Mouse (Mus musculus) hindbrain, postnatal 0 days (tissue): ENCODE data around the gene Vwa8. TPM values are rescaled to one million over a fixed set of nuclear protein-coding genes. Genes with fewer than 3 reads are reported as not detected.

Source experiments
- ATAC-seq: fragments of 200-750 bp; cut with Nextera tagmentation; 2 replicates; pipeline ENCODE4 v1.8.0; 2017; ENCODE audit warnings: mild to moderate bottlenecking, moderate TSS enrichment, moderate library complexity
- DNase-seq: peaks from one replicate; pipeline ENCODE4 v3.0.0-alpha.2; 2015; ENCODE audit warnings: low spot score
- H3K27ac ChIP-seq: fragments of 300-500 bp; sonication (generic); 2 replicates; pipeline ENCODE4 v1.5.1; 2014; ENCODE audit warnings: mild to moderate bottlenecking
- H3K27me3 ChIP-seq: fragments of 300-500 bp; sonication (generic); 2 replicates; pipeline ENCODE4 v1.6.1; 2014; ENCODE audit warnings: low read length, mixed read lengths; ENCODE audit not compliant: insufficient read depth
- H3K36me3 ChIP-seq: fragments of 300-500 bp; sonication (generic); 2 replicates; pipeline ENCODE4 v1.6.1; 2014; ENCODE audit warnings: low read length, mixed read lengths; ENCODE audit not compliant: insufficient read depth
- H3K4me1 ChIP-seq: fragments of 300-500 bp; sonication (generic); 2 replicates; pipeline ENCODE4 v1.6.1; 2014; ENCODE audit warnings: antibody characterized with exemption, low read length, mixed read lengths; ENCODE audit not compliant: insufficient read depth
- H3K4me2 ChIP-seq: fragments of 300-500 bp; sonication (generic); 2 replicates; pipeline ENCODE4 v1.6.1; 2014; ENCODE audit warnings: low read depth, mild to moderate bottlenecking, low read length, moderate library complexity, mixed read lengths
- H3K4me3 ChIP-seq: fragments of 300-500 bp; sonication (generic); 2 replicates; pipeline ENCODE4 v1.5.1; 2014; ENCODE audit warnings: low read length
- H3K9ac ChIP-seq: fragments of 300-500 bp; sonication (generic); replicated peaks from 2 replicates; pipeline ENCODE4 v1.6.1; 2014; ENCODE audit warnings: mild to moderate bottlenecking, low read length, moderate library complexity, mixed read lengths
- H3K9me3 ChIP-seq: fragments of 300-500 bp; sonication (generic); 2 replicates; pipeline ENCODE4 v1.6.1; 2016; ENCODE audit warnings: low read length, mixed read lengths
- CTCF ChIP-seq: IDR thresholded peaks from 2 replicates; pipeline ENCODE4 v1.5.1; 2016; ENCODE audit warnings: antibody characterized with exemption, control low read depth, low read depth
- WGBS: fragments of 180-500 bp; shearing (Covaris S2); extraction: QIAGEN DNeasy Blood & Tissue Kit; methylation state at CpG from one replicate; pipeline ENCODE4 v1.1.7; 2014; 5-methylcytosine and 5-hydroxymethylcytosine counted together
- polyA plus RNA-seq: library from polyadenylated mRNA; unstranded; fragments of >200 nt; fragmentation: Nextera tagmentation; extraction: Ambion mirVana; gene quantifications from 2 replicates; pipeline ENCODE4 v1.2.1, GENCODE M21; 2015
- total RNA-seq: library from RNA; depleted of rRNA; stranded (reverse); fragments of >200 nt; gene quantifications from 2 replicates; pipeline ENCODE4 v1.2.3, GENCODE M21; 2014

Gene Vwa8
- total and polyA plus RNA-seq, 2 experiments from 2014 or later: 9.6 to 20.8 TPM

DNA sequence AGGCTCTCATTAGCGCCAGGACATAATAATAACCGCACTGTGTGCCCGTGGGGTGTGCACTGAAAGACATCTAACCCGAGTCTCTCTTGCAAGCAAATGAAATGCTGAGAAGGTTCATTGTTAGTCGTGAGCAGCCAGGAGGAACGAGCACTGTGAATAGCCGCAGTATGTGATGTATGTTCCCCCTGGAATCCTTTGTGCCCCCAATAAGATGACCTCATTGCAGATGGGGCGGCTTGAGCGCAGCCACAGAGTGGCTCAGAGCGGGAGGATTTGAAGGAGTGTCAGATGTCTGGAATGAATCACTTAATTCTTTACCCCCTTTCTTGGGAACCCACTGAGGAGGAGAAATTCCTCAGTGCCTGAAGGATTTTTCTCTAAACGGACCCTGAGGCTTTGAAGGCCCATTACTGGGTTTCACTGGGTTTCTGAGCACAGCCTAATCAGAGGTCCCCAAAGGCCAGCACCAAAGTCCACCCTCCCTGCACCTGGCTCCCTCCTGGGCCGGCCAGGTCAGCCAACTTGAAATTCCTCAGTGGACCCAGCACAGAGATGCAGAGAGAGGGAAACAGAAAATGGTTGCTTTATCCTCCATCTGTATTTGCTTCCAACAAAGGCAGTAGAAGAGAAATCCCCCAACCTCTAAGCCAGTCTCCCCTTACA, 354.8 kb downstream of the Vwa8 start:
- 12% methylated on average over 12 of the region's 12 CpGs for WGBS
- Histone ChIP-seq H3K27ac (peak overlapping the region; percentile 74), H3K4me3 (no peak overlapping the region), H3K4me2 (no peak overlapping the region), H3K36me3 (no peaks in the 10 kb centered on the region), H3K9ac (no peak overlapping the region), H3K9me3 (no peaks in the 10 kb centered on the region), H3K4me1 (peaks cover 8% of the 10 kb centered on the region), H3K27me3 (no peaks in the 10 kb centered on the region)
- DNase-seq: peak; percentile 71
- no peak for TF ChIP-seq CTCF
- ATAC-seq: peak; percentile 86

DNA sequence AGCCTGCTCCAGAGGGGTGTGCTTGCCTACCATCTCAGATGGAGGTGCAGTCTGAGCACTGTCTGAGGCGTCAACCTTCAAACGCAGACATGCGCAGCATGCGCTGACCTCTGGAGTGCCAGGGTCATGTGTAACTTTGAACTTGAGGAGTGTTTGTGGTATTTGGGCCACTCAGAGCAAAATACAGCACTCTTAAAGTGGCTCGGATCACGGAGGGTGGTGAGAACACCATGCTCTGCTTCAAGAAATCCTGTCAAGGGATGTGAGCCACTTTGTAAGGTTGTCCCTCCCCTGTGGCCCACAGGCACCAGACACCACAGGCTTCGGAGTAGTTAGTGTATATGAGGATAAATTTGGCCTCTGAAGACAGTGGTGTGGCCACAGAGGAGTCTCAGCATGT, 356.0 kb downstream of the Vwa8 start:
- 90% methylated on average over 7 of the region's 7 CpGs for WGBS
- Histone ChIP-seq H3K36me3 (no peaks in the 10 kb centered on the region), H3K27ac (no peak overlapping the region), H3K4me2 (no peak overlapping the region), H3K9me3 (no peaks in the 10 kb centered on the region), H3K4me1 (peaks cover 8% of the 10 kb centered on the region), H3K9ac (no peak overlapping the region), H3K27me3 (no peaks in the 10 kb centered on the region), H3K4me3 (no peak overlapping the region)
- TF ChIP-seq CTCF: no peak
- DNase-seq (no peak), ATAC-seq (no peak)

DNA sequence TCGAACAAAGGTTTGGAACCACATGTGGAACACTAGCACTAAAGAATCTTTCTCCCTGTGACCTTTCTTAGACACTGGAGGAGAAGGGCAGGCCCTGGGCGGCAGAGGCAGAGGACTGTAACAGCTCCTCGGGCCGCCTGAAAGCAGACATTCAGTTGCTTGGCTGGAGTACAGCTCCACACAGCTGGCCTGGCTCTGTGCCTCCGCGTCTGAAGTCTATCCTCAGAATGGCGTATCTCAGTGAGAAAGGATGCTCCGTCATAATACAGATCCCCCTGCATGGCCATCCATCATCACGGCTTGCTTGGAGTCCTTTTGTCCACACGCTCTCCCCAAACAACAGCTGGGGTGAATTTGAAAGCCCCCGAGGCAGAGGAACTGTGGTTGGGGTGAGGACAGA, 357.4 kb downstream of the Vwa8 start:
- DNase-seq (peak; percentile 83), ATAC-seq (peak; percentile 84)
- Histone ChIP-seq H3K4me2 (no peak overlapping the region), H3K9me3 (no peaks in the 10 kb centered on the region), H3K4me3 (no peak overlapping the region), H3K36me3 (no peaks in the 10 kb centered on the region), H3K27me3 (no peaks in the 10 kb centered on the region), H3K27ac (no peak overlapping the region; the same call in 1 of the 2 replicates), H3K4me1 (peaks cover 8% of the 10 kb centered on the region), H3K9ac (no peak overlapping the region)
- no peak for TF ChIP-seq CTCF
- WGBS: 18% methylated on average over 11 of the region's 11 CpGs

DNA sequence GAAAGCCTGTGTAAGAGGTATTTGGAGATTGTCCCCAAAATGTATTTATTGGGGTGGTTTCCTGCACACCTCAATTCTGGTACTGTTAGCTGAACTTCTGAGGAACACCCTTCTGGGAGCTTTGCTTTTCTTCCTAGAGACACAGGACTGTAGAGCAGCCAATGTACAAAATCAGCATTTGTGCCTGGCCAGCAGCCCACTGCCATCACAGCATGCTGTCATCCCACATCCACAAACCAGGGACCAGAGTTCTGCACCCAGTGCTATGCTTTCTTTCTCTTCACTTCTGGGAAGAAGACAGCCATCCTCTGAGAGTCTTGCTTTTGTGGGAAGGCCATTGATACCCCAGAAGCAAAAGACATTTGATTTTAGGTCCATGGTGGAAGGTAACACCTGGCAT, 359.6 kb downstream of the Vwa8 start:
- no peaks in the 10 kb centered on the region for H3K27me3 ChIP-seq
- H3K36me3 ChIP-seq: no peaks in the 10 kb centered on the region
- H3K9me3 ChIP-seq: no peaks in the 10 kb centered on the region
- TF ChIP-seq CTCF: no peak
- peaks cover 4% of the 10 kb centered on the region; the same call in 1 of the 2 replicates for H3K4me1 ChIP-seq
- H3K9ac ChIP-seq: no peak overlapping the region
- H3K4me2 ChIP-seq: no peak overlapping the region
- no peak for DNase-seq
- ATAC-seq: no peak
- H3K27ac ChIP-seq: no peak overlapping the region
- no peak overlapping the region for H3K4me3 ChIP-seq

DNA sequence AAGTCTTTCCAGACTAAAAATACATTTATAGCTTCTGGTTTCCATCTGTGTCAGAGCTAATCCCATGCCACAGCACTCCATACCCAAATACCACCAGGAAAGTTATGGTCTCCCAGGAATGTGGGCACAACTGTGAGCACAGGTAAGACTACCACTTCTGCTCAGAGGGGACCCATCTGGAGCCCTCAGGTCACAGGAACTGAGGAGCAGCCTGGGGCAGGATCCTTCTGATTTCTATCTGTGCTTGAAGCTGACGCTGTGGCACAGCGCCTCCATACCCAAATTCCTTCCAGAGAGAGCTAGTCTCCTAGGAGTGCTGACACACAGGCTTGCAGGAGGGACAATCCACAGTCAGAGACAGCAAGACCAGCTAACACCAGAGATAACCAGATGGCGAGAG, 361.0 kb downstream of the Vwa8 start:
- Histone ChIP-seq H3K4me1 (peaks cover 4% of the 10 kb centered on the region; the same call in 1 of the 2 replicates), H3K36me3 (no peaks in the 10 kb centered on the region), H3K4me3 (no peak overlapping the region), H3K27me3 (no peaks in the 10 kb centered on the region), H3K4me2 (no peak overlapping the region), H3K27ac (no peak overlapping the region), H3K9ac (no peak overlapping the region), H3K9me3 (no peaks in the 10 kb centered on the region)
- DNase-seq (no peak), ATAC-seq (no peak)
- WGBS: 76% methylated on average over 3 of the region's 3 CpGs
- TF ChIP-seq CTCF: no peak

DNA sequence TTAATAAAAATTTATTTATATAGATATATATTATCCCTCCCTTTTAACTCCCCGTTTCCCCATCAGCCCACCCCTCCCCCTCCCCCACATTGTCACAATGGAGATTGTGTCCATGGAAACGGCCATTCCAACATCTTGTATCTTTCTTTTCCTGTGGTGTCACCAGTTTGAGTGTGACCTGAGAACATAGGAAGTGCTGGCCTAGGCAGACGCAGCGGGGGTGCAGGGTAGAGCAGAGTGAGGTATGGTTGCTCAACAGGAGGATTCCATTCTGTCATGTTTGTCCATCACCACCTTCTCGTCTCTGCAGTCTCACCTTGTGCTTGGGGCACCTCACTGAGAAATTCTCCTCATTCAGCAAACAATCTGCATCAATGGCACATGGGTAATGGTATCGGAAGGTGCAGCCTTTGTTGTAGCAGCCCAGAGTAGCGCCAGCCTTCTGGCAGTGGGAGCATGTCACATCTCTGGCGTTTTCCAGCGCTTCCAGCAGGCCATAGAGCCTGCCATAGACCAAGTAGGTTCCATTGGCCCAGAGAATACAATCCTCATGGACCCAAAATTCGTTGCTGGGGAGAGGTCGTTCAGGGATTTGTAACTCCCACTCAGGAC, 363.6 kb downstream of the Vwa8 start:
- Histone ChIP-seq H3K36me3 (no peaks in the 10 kb centered on the region), H3K27ac (no peak overlapping the region), H3K9ac (no peak overlapping the region), H3K27me3 (no peaks in the 10 kb centered on the region), H3K4me2 (no peak overlapping the region), H3K4me1 (no peaks in the 10 kb centered on the region), H3K9me3 (no peaks in the 10 kb centered on the region), H3K4me3 (no peak overlapping the region)
- TF ChIP-seq CTCF: no peak
- ATAC-seq: no peak
- 77% methylated on average over 11 of the region's 11 CpGs for WGBS
- DNase-seq: no peak

DNA sequence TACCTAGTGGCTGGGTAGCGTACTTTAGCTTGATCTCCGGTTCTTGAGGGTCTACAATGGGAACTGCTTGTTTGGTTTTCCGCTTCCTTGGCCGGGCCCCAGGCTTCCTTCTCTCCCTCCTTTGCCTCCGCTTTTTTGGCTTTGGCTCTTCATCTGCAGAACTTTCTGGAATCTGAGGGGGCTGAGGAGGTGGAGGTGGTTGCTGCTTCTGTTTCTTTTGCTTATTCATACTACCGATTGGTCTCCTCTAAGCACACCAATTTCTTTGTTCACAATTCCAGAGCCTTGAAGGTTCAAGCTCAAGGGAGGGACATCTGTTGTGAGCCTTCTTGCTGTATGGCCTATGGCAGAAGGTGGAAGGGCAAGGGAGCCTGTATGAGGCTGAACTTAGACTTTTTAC, 365.3 kb downstream of the Vwa8 start:
- H3K36me3 ChIP-seq: no peaks in the 10 kb centered on the region
- ATAC-seq (no peak), DNase-seq (no peak)
- H3K4me2 ChIP-seq: no peak overlapping the region
- 93% methylated on average over 6 of the region's 6 CpGs for WGBS
- no peak for TF ChIP-seq CTCF
- H3K4me1 ChIP-seq: no peaks in the 10 kb centered on the region
- H3K27me3 ChIP-seq: no peaks in the 10 kb centered on the region
- H3K4me3 ChIP-seq: no peak overlapping the region
- H3K9me3 ChIP-seq: no peaks in the 10 kb centered on the region
- H3K27ac ChIP-seq: no peak overlapping the region
- H3K9ac ChIP-seq: no peak overlapping the region
